Mouse (Mus musculus): Measurements from ENCODE around the gene Gm6710. TPM values are rescaled to one million over a fixed set of nuclear protein-coding genes. Genes with fewer than 3 reads are reported as not detected.
"Not testable (repeated sequence)": the region's sequence is repeated elsewhere in the genome, so short reads cannot be mapped to it uniquely, and the experiment has no call there.

The Gm6710 gene
- total RNA-seq (2021) = 10 to 100 TPM in 1 of 2 experiments, 1 to 10 TPM in 1; 8.6 to 10.2 TPM
- long read RNA-seq, experiment 1, transcript Gm6710-201 (4 exons, 1,445 nt) = major isoform, 5 of 9 reads
- long read RNA-seq, experiment 1, partial matches to known transcripts = 0 of 9 reads
- long read RNA-seq, experiment 1, other reads (novel, unspliced or antisense) = 4 of 9 reads
- long read RNA-seq, experiment 2, transcript Gm6710-201 (4 exons, 1,445 nt) = major isoform, 8 of 11 reads
- long read RNA-seq, experiment 2, partial matches to known transcripts = 2 of 11 reads
- long read RNA-seq, experiment 2, other reads (novel, unspliced or antisense) = 1 of 11 reads

- not testable (repeated sequence) for DNase-seq
These were observed at the start of gene Gm6710 for GRCm38 (mm10) chr2:175869024-175869423. Gm6710 (plus strand) TSS chr2:175869219.

Other genes with a start within 250 kb of the Gm6710 start
- gene Gm11007, start 225.2 kb upstream of the Gm6710 start, total RNA-seq (2021) = not detected
- 1 to 10 TPM; 4.8 to 7.3 TPM for gene Zfp969, start 165.6 kb upstream of the Gm6710 start, total RNA-seq (2021)
- not detected for gene Gm2007, start 127.7 kb upstream of the Gm6710 start, total RNA-seq (2021)
- under 1 TPM in 1 of 2 experiments, not detected in 1; 0.72 TPM for gene Gm14288, start 68.1 kb upstream of the Gm6710 start, total RNA-seq (2021)
- gene Zfp966, start 61.9 kb downstream of the Gm6710 start, total RNA-seq (2021) = 1 to 10 TPM; 3.5 to 4.1 TPM
- 10 to 100 TPM; 15.0 to 15.2 TPM for gene Gm2026, start 96.1 kb downstream of the Gm6710 start, total RNA-seq (2021)